Mouse (Mus musculus) forebrain, embryonic 11.5 days (tissue): ENCODE measurements at regions not wholly inside any gene's neighbourhood (a gene's known extent, or its start where the extent isn't known, plus 50 kb on each side); places are given as distances from the start of the nearest gene placed in this dataset.
A peak's percentile ranks its signal among the peaks of the same experiment; 100 is the strongest.

ENCODE experiments used
- ATAC-seq: fragments of 200-750 bp; cut with Nextera tagmentation; replicated peaks from 2 replicates; pipeline ENCODE4 v1.8.0; 2017; ENCODE audit warnings: moderate TSS enrichment; ENCODE audit not compliant: low FRiP score
- DNase-seq: peaks from one replicate; pipeline ENCODE4 v3.0.0-alpha.2; 2017; ENCODE audit warnings: low spot score
- H3K27ac ChIP-seq: fragments of 300-500 bp; sonication (generic); 2 replicates; pipeline ENCODE4 v1.5.1; 2014; ENCODE audit warnings: low read depth, low read length
- H3K27me3 ChIP-seq: fragments of 300-500 bp; sonication (generic); 2 replicates; pipeline ENCODE4 v1.6.1; 2014; ENCODE audit warnings: mild to moderate bottlenecking, low read length, mixed read lengths; ENCODE audit not compliant: control insufficient read depth, insufficient read depth
- H3K36me3 ChIP-seq: fragments of 300-500 bp; sonication (generic); 2 replicates; pipeline ENCODE4 v1.6.1; 2014; ENCODE audit warnings: mild to moderate bottlenecking, low read length, moderate library complexity, mixed read lengths; ENCODE audit not compliant: control insufficient read depth, insufficient read depth
- H3K4me1 ChIP-seq: fragments of 300-500 bp; sonication (generic); replicated peaks from 2 replicates; pipeline ENCODE4 v1.6.1; 2014; ENCODE audit warnings: low read length, mixed read lengths; ENCODE audit not compliant: control insufficient read depth, insufficient read depth
- H3K4me2 ChIP-seq: fragments of 300-500 bp; sonication (generic); 2 replicates; pipeline ENCODE4 v1.6.1; 2014; ENCODE audit warnings: low read depth, mild to moderate bottlenecking, low read length, moderate library complexity, mixed read lengths; ENCODE audit not compliant: severe bottlenecking
- H3K4me3 ChIP-seq: fragments of 300-500 bp; sonication (generic); 2 replicates; pipeline ENCODE4 v1.5.1; 2014; ENCODE audit warnings: low read depth, low read length
- H3K9ac ChIP-seq: fragments of 300-500 bp; sonication (generic); 2 replicates; pipeline ENCODE4 v1.6.1; 2014; ENCODE audit warnings: low read length
- H3K9me3 ChIP-seq: fragments of 300-500 bp; sonication (generic); 2 replicates; pipeline ENCODE4 v1.6.1; 2016; ENCODE audit warnings: low read length, mixed read lengths; ENCODE audit not compliant: control insufficient read depth
- WGBS: fragments of 180-500 bp; shearing (Covaris S2); extraction: QIAGEN DNeasy Blood & Tissue Kit; methylation state at CpG from one replicate; pipeline ENCODE4 v1.1.7; 2014; 5-methylcytosine and 5-hydroxymethylcytosine counted together

- Histone ChIP-seq H3K4me2 (no peak overlapping the region), H3K9ac (no peak overlapping the region), H3K27ac (no peak overlapping the region), H3K4me3 (no peak overlapping the region), H3K27me3 (no peaks in the 10 kb centered on the region), H3K9me3 (no peaks in the 10 kb centered on the region), H3K36me3 (no peaks in the 10 kb centered on the region), H3K4me1 (no peaks in the 10 kb centered on the region)
- ATAC-seq (0 out of 2 replicates have a peak, but pooled peaks have one; percentile 27), DNase-seq (no peak)
- 71% methylated on average over 2 of the region's 2 CpGs for WGBS
Measured at GRCm38 (mm10) chr3:8367659-8367969, 1242.3 kb downstream of the Zfp704 start.

DNA sequence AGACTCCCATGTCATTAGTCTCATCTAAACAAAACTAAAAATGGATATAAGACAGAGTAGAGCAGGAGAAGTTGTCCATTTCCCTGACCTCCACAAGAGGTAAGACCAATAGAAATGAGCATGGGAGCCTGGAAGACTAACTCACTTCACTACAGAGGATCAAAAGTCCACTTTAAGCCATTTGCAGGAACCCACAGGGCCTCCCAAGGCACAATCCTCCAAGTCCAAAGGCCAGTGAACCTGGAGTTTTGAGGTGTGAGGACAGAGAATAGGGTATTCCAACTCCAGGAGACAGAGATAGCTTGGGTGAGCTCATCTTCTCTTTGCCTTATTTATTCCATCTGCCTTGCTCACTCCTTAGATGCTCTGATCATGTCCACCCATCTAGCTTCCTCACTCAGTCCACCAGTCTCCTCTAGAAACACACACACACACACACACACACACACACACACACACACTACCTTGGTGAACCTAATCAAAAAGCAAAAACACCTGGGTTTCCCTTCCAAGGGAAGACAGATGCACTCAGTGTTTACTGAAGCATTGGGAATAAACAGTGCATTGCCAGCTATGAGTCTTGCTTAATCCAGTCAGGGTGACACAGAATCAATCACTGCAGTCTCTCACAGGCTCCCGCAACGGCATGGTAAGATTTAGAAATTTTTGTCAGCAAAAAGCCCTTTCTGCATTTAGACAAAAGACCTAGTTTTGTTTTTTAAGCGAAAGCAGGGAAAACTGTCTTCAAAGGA, 1242.8 kb downstream of the Zfp704 start:
- Histone ChIP-seq H3K9ac (no peak overlapping the region), H3K4me1 (no peaks in the 10 kb centered on the region), H3K27me3 (no peaks in the 10 kb centered on the region), H3K27ac (no peak overlapping the region), H3K4me2 (no peak overlapping the region), H3K9me3 (no peaks in the 10 kb centered on the region), H3K36me3 (no peaks in the 10 kb centered on the region), H3K4me3 (no peak overlapping the region)
- no peak for DNase-seq
- peak; percentile 55; the same call in 1 of the 2 replicates for ATAC-seq
- 65% methylated on average over 3 of the region's 3 CpGs for WGBS
